Mouse (Mus musculus) ES-E14 (cell line): ENCODE data around the gene Filip1.

ENCODE experiments used
- CHD2 ChIP-seq: IDR thresholded peaks from 2 replicates; pipeline ENCODE4 v1.6.1; 2014; ENCODE audit warnings: mild to moderate bottlenecking, low read depth, low read length, inconsistent platforms
- MAFK ChIP-seq: IDR thresholded peaks from 2 replicates; pipeline ENCODE4 v1.6.1; 2014; ENCODE audit warnings: mild to moderate bottlenecking, low read depth, low read length, inconsistent platforms; ENCODE audit not compliant: insufficient read depth
- ZC3H11A ChIP-seq: IDR thresholded peaks from 2 replicates; pipeline ENCODE4 v1.6.1; 2012; ENCODE audit warnings: low read depth, mild to moderate bottlenecking, inconsistent platforms, low read length, borderline replicate concordance

GRCm38 (mm10) chr9:79923262-79923661, 89.4 kb downstream of the Filip1 start:
- no peak for TF ChIP-seq CHD2
- TF ChIP-seq ZC3H11A, result no peak
- TF ChIP-seq MAFK, result no peak
